Mouse (Mus musculus) myocyte (in vitro differentiated cells): ENCODE data around the gene Itgb8.

ENCODE experiments used
- E2F4 ChIP-seq: IDR thresholded peaks from one replicate; pipeline ENCODE4 v1.6.1; 2011; ENCODE audit warnings: mild to moderate bottlenecking, control low read depth, moderate library complexity; ENCODE audit not compliant: insufficient read depth
- MYOD1 ChIP-seq, 3 experiments: IDR thresholded peaks; one replicate each; pipeline ENCODE4 v1.6.1; 2011; ENCODE audit warnings: control low read depth in 2 of 3, low read depth in 2 of 3, mild to moderate bottlenecking in 2 of 3, moderate library complexity in 1 of 3; ENCODE audit not compliant: insufficient read length in 2 of 3, control insufficient read depth in 1 of 3

DNA sequence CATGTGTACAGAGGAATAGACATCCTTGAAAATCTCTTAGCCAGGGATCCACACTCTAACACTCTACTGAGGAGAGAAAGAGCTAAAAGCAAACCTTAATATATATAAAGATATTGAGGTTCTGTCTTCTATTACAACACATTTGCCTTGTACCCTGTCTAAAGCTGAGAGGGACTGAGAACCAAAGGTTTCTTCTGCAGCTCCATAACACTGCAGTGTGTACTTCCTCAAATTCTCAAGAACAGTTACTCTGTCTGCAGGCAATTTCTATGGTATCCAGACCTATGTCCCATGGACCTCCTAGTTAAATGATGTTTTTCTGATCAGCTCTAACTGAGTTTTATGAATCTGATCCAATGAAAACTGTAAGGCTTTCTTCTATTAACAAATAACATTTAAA lies 13.9 kb downstream of the Itgb8 start:
- TF ChIP-seq E2F4 (no peak), MYOD1 (IDR thresholded peaks at IDR 0.05; ENCODE audit: control insufficient read depth in 1 of 3, insufficient read length in 2 of 3, low read depth in 2 of 3) (no peak)
